Mouse (Mus musculus) midbrain, embryonic 11.5 days (tissue): ENCODE results near the gene Nrsn1. TPM values are rescaled to one million over a fixed set of nuclear protein-coding genes. Genes with fewer than 3 reads are reported as not detected.
"Not testable (repeated sequence)": the region's sequence is repeated elsewhere in the genome, so short reads cannot be mapped to it uniquely, and the experiment has no call there.

ENCODE experiments used
- ATAC-seq: fragments of 200-750 bp; cut with Nextera tagmentation; 2 replicates; pipeline ENCODE4 v1.8.0; 2017; ENCODE audit warnings: moderate TSS enrichment, moderate library complexity; ENCODE audit not compliant: low FRiP score
- DNase-seq: peaks from one replicate; pipeline ENCODE4 v3.0.0; 2015; ENCODE audit warnings: low spot score; ENCODE audit errors: missing footprints
- H3K27ac ChIP-seq: fragments of 300-500 bp; sonication (generic); 2 replicates; pipeline ENCODE4 v1.5.1; 2014; ENCODE audit warnings: low read depth, low read length
- H3K27me3 ChIP-seq: fragments of 300-500 bp; sonication (generic); 2 replicates; pipeline ENCODE4 v1.6.1; 2014; ENCODE audit warnings: mild to moderate bottlenecking, low read length, moderate library complexity, mixed read lengths; ENCODE audit not compliant: control insufficient read depth, insufficient read depth
- H3K36me3 ChIP-seq: fragments of 300-500 bp; sonication (generic); 2 replicates; pipeline ENCODE4 v1.6.1; 2014; ENCODE audit warnings: mild to moderate bottlenecking, low read length, moderate library complexity, mixed read lengths; ENCODE audit not compliant: control insufficient read depth, insufficient read depth
- H3K4me1 ChIP-seq: fragments of 300-500 bp; sonication (generic); 2 replicates; pipeline ENCODE4 v1.6.1; 2014; ENCODE audit warnings: low read length; ENCODE audit not compliant: control insufficient read depth, insufficient read depth
- H3K4me2 ChIP-seq: fragments of 300-500 bp; sonication (generic); 2 replicates; pipeline ENCODE4 v1.6.1; 2014; ENCODE audit warnings: mild to moderate bottlenecking, moderate library complexity
- H3K4me3 ChIP-seq: fragments of 300-500 bp; sonication (generic); 2 replicates; pipeline ENCODE4 v1.5.1; 2014; ENCODE audit warnings: low read depth, low read length
- H3K9ac ChIP-seq: fragments of 300-500 bp; sonication (generic); 2 replicates; pipeline ENCODE4 v1.6.1; 2014; ENCODE audit warnings: low read length
- H3K9me3 ChIP-seq: fragments of 300-500 bp; sonication (generic); 2 replicates; pipeline ENCODE4 v1.6.1; 2016; ENCODE audit warnings: low read length; ENCODE audit not compliant: control insufficient read depth
- WGBS: fragments of 180-500 bp; shearing (Covaris S2); extraction: QIAGEN DNeasy Blood & Tissue Kit; methylation state at CpG from one replicate; pipeline ENCODE4 v1.1.7; 2014; 5-methylcytosine and 5-hydroxymethylcytosine counted together
- polyA plus RNA-seq: library from polyadenylated mRNA; unstranded; fragments of >200 nt; fragmentation: Nextera tagmentation; extraction: Ambion mirVana; gene quantifications from 2 replicates; pipeline ENCODE4 v1.2.1, GENCODE M21; 2014

The Nrsn1 gene
- 9.2 and 10.1 TPM in 2 replicates for polyA plus RNA-seq

DNA sequence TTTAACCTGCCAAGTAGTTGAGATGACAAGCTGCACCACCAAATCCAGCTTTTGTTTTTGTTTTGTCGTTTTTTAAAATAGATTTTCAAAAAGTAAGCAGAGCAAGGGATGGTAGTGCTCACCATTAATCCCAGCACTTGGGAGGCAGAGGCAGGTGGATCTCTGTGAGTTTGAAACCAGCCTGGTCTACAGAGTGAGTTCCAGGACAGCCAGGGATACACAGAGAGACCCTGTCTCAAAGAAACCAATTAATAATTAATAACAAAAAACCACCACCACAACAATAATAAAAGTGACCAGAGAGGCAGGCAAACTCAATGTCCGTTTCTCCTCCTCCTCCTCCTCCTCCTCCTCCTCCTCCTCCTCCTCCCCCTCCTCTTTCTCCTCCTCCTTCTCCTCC is at the start of gene Nrsn1:
Nrsn1 (minus strand) TSS at position 101 of the 400 bp plus-strand sequence.
- H3K36me3 ChIP-seq, H3K27ac ChIP-seq, H3K4me1 ChIP-seq, H3K27me3 ChIP-seq, ATAC-seq, DNase-seq, H3K9me3 ChIP-seq: not testable (repeated sequence)
- Histone ChIP-seq H3K4me3 (peak within 1 kb of the TSS; percentile 19), H3K9ac (peak within 1 kb of the TSS; percentile 33; the same call in 1 of the 2 replicates), H3K4me2 (peak within 1 kb of the TSS; percentile 45)
- 42% methylated on average over 2 of the region's 2 CpGs for WGBS

DNA sequence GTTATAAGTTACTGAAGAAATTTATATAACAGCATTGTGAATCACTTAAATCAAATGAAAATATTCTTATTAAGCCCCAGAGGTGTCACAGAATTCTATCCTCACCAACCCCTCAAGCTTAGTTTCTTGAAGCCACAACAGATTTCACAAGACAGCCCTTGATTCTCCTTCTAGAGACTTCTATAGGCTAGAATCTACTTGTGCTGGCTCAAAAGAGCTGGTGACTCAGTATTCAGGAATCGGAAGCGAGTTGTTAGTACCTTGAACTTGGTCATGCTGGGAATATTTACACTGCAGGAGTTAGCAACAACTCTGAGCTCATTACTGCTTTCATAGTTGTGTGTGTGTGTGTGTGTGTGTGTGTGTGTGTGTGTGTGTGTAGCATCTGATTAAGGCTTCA is 41.8 kb upstream of the Nrsn1 start:
- no peak for DNase-seq
- H3K4me2 ChIP-seq, result no peak overlapping the region
- no peak overlapping the region for H3K27ac ChIP-seq
- H3K36me3 ChIP-seq, result no peaks in the 10 kb centered on the region
- no peak overlapping the region for H3K9ac ChIP-seq
- WGBS, result 92% methylated on average over 2 of the region's 2 CpGs
- H3K4me1 ChIP-seq, result no peaks in the 10 kb centered on the region
- no peaks in the 10 kb centered on the region for H3K9me3 ChIP-seq
- no peaks in the 10 kb centered on the region for H3K27me3 ChIP-seq
- no peak for ATAC-seq
- no peak overlapping the region for H3K4me3 ChIP-seq

DNA sequence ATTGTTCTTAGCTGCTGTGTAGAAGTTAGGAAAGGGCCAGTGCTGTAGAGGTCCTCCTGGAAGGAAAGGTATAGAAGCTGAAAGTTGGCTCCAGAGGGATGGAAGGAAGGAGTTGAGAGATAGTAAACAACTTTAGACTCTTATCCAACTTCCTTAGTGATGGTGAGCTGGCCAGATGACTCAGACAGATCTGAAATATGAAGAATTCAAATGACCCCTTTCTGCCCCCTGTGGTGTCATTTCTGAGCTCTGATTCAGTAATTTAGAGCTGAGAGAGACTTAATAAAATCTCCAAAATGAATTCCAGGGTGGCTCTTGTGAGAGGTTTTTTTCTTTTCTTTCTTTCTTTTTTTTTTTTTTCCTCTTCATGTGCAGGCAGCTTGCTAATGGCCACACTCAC is 39.8 kb upstream of the Nrsn1 start:
- Histone ChIP-seq H3K4me2 (no peak overlapping the region), H3K4me1 (no peaks in the 10 kb centered on the region), H3K9ac (no peak overlapping the region), H3K36me3 (no peaks in the 10 kb centered on the region), H3K9me3 (no peaks in the 10 kb centered on the region), H3K27ac (no peak overlapping the region), H3K27me3 (no peaks in the 10 kb centered on the region), H3K4me3 (no peak overlapping the region)
- ATAC-seq (no peak), DNase-seq (no peak)

DNA sequence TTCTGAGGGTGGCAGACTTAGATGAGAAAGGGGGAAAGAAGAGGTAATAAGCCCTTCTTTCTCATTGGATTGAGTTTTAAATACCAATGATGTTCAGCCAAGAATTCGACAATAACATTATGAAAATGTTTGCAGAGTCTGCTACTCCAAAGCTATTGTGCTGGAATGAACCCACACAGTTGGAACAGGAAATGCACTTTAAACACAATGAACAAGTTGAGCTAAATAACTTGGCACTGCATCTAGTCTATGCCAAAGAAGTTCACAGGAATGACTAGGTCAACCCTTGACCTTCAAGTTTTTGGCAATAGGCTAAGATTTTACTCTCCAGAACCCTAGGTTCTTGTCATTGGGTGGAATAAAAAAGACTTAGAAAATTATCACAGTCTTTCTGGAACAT is 18.4 kb upstream of the Nrsn1 start:
- Histone ChIP-seq H3K9me3 (no peaks in the 10 kb centered on the region), H3K4me3 (no peak overlapping the region), H3K36me3 (no peaks in the 10 kb centered on the region), H3K4me2 (no peak overlapping the region), H3K9ac (no peak overlapping the region), H3K27me3 (no peaks in the 10 kb centered on the region), H3K4me1 (no peaks in the 10 kb centered on the region), H3K27ac (no peak overlapping the region)
- 87% methylated on average over 1 of the region's 1 CpGs for WGBS
- DNase-seq (no peak), ATAC-seq (no peak)

DNA sequence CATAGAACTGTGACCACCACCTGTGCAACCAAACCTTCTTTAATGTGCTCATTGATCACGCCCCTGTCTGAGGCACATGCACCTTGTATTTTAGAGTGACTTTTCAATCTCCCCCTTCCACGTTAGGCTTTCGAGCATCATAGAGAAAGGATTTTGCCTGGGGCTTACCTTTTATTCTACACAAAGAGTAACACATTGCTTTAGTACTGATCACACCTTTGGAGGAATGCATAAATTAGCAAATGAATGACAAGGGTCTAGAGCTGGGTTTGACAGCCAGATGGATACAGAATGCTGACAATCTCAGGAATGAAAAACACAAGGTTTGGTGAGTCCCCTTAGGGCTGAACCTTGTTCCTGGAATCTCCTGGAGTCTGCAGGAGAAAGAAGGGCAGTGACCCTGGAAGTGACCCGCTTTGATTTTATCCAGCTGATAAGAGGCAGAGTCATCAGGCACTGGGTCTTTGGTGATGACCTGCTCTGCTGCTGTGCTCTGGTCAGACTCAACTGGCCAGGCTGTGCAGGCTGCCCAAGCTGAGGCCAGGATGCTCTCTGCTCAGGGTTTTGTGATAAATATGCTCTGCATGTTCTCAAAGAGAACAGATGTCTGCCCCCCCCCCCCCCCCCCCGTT is 4.7 kb upstream of the Nrsn1 start:
- Histone ChIP-seq H3K4me1 (no peaks in the 10 kb centered on the region), H3K9ac (no peak overlapping the region), H3K4me3 (no peak overlapping the region), H3K36me3 (no peaks in the 10 kb centered on the region), H3K27ac (no peak overlapping the region), H3K4me2 (no peak overlapping the region), H3K27me3 (no peaks in the 10 kb centered on the region), H3K9me3 (no peaks in the 10 kb centered on the region)
- 66% methylated on average over 5 of the region's 5 CpGs for WGBS
- no peak for DNase-seq
- no peak for ATAC-seq

DNA sequence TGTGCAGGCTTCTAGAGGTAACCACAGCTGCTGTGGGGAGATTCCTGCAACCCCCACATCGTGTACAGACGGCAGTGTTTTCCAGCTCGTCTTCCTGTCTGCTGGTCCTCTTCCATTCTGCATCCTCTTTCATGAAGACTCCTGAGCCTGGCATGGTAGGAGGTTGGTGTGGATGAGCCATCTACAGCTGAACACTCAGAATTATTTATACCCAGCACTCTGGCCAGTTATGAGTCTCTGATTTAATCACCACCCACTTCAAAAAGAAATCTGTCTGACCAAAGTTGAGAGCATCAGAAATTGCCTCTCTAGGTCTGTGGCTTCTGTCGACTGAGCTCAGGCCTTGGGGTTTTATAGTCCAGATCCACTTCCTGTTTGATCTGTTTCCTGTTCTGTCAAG is 1.9 kb upstream of the Nrsn1 start:
- Histone ChIP-seq H3K36me3 (no peaks in the 10 kb centered on the region), H3K27me3 (no peaks in the 10 kb centered on the region), H3K27ac (no peak overlapping the region), H3K4me3 (no peak overlapping the region), H3K4me2 (no peak overlapping the region), H3K4me1 (peaks cover 5% of the 10 kb centered on the region; the same call in 1 of the 2 replicates), H3K9me3 (no peaks in the 10 kb centered on the region), H3K9ac (no peak overlapping the region)
- DNase-seq (no peak), ATAC-seq (no peak)
- 87% methylated on average over 4 of the region's 4 CpGs for WGBS

DNA sequence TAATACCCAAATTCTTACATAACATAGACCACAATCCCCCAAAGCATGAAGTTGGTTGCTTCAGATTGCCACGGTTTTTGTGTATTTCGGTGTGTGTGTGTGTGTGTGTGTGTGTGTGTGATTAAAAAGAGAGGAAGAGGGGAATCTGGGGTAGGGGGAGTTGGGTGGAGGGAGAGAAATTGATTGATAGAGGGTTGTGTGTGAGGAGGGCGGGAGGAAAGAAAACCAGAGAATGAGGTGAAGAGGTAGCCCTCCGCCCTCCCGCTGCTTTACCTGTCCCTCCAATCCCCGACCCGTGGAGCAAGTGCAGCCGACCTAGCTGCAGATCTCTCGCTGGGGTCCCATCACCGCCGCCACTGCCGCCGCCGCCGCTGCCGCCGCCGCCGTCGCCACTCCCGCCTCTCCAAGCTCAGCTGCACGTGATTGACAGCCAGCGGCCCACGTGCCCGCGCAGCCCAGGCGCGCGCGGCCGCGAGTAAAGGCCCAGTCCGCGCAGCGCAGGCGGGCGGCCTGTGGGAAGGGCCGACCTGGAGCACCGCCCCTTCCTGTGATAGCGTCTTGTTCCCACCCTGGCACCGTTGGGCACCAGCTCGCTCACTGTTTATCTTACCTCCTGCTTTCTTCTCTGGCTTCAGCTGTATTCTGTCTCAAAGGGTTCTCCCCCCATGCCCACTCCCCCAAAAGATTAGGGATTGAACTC is 583 bp downstream of the Nrsn1 start:
- H3K4me1 ChIP-seq, result peaks cover 5% of the 10 kb centered on the region; the same call in 1 of the 2 replicates
- H3K4me3 ChIP-seq, result peak overlapping the region; percentile 19
- no peaks in the 10 kb centered on the region for H3K27me3 ChIP-seq
- ATAC-seq, result peak; percentile 98
- H3K9ac ChIP-seq, result peak overlapping the region; percentile 33; the same call in 1 of the 2 replicates
- DNase-seq, result peak; percentile 99
- peak overlapping the region; percentile 45 for H3K4me2 ChIP-seq
- no peaks in the 10 kb centered on the region for H3K9me3 ChIP-seq
- H3K36me3 ChIP-seq, result no peaks in the 10 kb centered on the region
- 3% methylated on average over 30 of the region's 42 CpGs for WGBS
- no peak overlapping the region for H3K27ac ChIP-seq

DNA sequence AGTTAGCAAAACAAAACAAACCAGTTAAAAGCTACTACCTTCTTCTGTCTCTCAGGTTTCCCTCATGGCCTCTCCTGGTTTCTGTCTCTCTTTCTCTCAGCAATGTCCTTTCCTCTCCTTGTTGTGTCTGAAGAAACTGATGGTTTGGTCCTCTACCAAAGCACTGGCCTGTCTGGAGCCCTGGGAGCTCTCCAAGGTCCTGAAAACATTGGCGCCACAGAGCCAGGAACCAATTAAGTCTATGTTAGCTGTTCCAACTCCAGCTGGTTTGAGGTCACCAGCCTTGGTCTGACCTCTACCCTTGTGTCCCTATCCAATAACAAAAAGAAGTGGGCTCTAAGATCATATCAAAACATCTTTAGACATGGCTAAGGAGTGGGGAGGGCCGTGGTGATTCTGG is 1.3 kb downstream of the Nrsn1 start:
- peak; percentile 96 for DNase-seq
- Histone ChIP-seq H3K9ac (no peak overlapping the region), H3K4me2 (peak overlapping the region; percentile 45), H3K36me3 (no peaks in the 10 kb centered on the region), H3K27ac (no peak overlapping the region), H3K4me3 (0 out of 2 replicates have a peak overlapping the region, but pooled peaks have one; percentile 19), H3K4me1 (peaks cover 5% of the 10 kb centered on the region; the same call in 1 of the 2 replicates), H3K27me3 (no peaks in the 10 kb centered on the region), H3K9me3 (no peaks in the 10 kb centered on the region)
- peak; percentile 18; the same call in 1 of the 2 replicates for ATAC-seq
- 6% methylated on average over 2 of the region's 2 CpGs for WGBS

DNA sequence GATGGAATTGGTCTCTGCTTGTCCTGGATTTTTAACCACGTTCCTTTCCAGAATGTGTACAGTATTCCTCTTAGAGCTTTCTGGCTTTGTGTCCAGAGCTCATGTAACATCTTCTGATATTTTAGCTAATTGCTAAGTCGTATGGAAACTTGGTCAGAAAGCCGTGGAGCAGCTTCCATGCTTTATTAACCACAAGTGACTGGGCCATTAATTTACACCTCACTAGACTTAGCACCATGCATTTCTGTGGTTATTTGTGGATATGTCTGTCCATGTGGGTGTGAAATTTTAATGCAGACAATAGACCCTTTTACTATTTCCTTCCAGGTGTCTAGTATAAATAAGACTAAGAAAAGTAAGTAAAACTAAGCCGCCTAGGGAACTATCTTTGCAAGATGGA is 7.6 kb downstream of the Nrsn1 start:
- Histone ChIP-seq H3K4me2 (no peak overlapping the region), H3K4me3 (no peak overlapping the region), H3K27ac (no peak overlapping the region), H3K9ac (no peak overlapping the region), H3K27me3 (no peaks in the 10 kb centered on the region), H3K36me3 (no peaks in the 10 kb centered on the region), H3K9me3 (no peaks in the 10 kb centered on the region), H3K4me1 (no peaks in the 10 kb centered on the region)
- WGBS, result 86% methylated on average over 4 of the region's 4 CpGs
- ATAC-seq (no peak), DNase-seq (no peak)
